Comparison of ENCODE assay signal across 15 mouse cellular contexts in genomic region chr7:50137706-50138105, GRCm38 (mm10).
"Had no signal": no experiment of that assay in that cellular context is flagged by ENCODE, and none has a peak within 500 bp of the region (broad histone marks: within the 10 kb centered on the region; RNA-seq: fewer than 3 reads in every experiment).

No protein-coding gene starts in this region.

- ATAC-seq: forebrain, postnatal 0 days; hindbrain, postnatal 0 days; intestine, embryonic 16.5 days; liver, embryonic 12.5 days had no signal

- DNase-seq: forebrain, postnatal 0 days; gastrocnemius, postnatal 14 days; gastrocnemius, postnatal 36 days; heart, adult 18-20 months; heart, postnatal 14 days; heart, postnatal 36 days; kidney, adult 11 months; kidney, adult 2 months; kidney, adult 9 months; kidney, postnatal 14 days; kidney, postnatal 36 days; layer of hippocampus, postnatal 36 days had no signal
